Mouse (Mus musculus): ENCODE data around the gene Golga1.

GRCm38 (mm10) chr2:39000587-39000919 lies 64.8 kb downstream of the Golga1 start:
- TF ChIP-seq POLR2A (IDR thresholded peaks at IDR 0.05; ENCODE audit: borderline replicate concordance, control insufficient read depth, low read depth, low read length), result no peak
- TF ChIP-seq CTCF (IDR thresholded peaks at IDR 0.05; ENCODE audit: control insufficient read depth, insufficient read depth, low read length), result no peak

Data from bone marrow, adult 2 months (tissue).